Mouse (Mus musculus) megakaryocyte progenitor cell, adult 5-6 weeks (primary cell): ENCODE results near the gene Sema6c. TPM values are rescaled to one million over a fixed set of nuclear protein-coding genes. Genes with fewer than 3 reads are reported as not detected.

Experiments
- total RNA-seq, 2 experiments: library from RNA; stranded (forward) in 1 of 2; stranded (reverse) in 1 of 2; fragments of 157-497, 149-512 nt in 1 of 2; fragments of 200-1000 nt in 1 of 2; gene quantifications; 2 replicates each; pipeline versions ENCODE4 v1.2.3 to v1.2.4; 2015 to 2017

Sema6c gene
- total RNA-seq, 2 experiments from 2014 or later: 0.05 TPM; not detected in 1

Other genes with a start within 250 kb of the Sema6c start
- 27.3 and 28.8 TPM in 2 replicates for gene Selenbp1, start 227.4 kb upstream of the Sema6c start, total RNA-seq (2015)
- 28.2 and 38.5 TPM in 2 replicates for gene Selenbp1, start 227.4 kb upstream of the Sema6c start, total RNA-seq (2017)
- gene Rfx5, start 206.4 kb upstream of the Sema6c start, total RNA-seq (2015): 18.0 and 20.3 TPM in 2 replicates
- 16.2 and 20.3 TPM in 2 replicates for gene Rfx5, start 206.4 kb upstream of the Sema6c start, total RNA-seq (2017)
- 21.2 and 23.5 TPM in 2 replicates for gene Pi4kb, start 185.7 kb upstream of the Sema6c start, total RNA-seq (2015)
- gene Pi4kb, start 185.7 kb upstream of the Sema6c start, total RNA-seq (2017): 24.0 and 24.5 TPM in 2 replicates
- gene Zfp687, start 145.0 kb upstream of the Sema6c start, total RNA-seq (2015): 15.8 and 21.5 TPM in 2 replicates
- 19.6 and 21.3 TPM in 2 replicates for gene Zfp687, start 145.0 kb upstream of the Sema6c start, total RNA-seq (2017)
- 91.5 and 116 TPM in 2 replicates for gene Psmd4, start 117.8 kb upstream of the Sema6c start, total RNA-seq (2015)
- gene Psmd4, start 117.8 kb upstream of the Sema6c start, total RNA-seq (2017): 233 and 245 TPM in 2 replicates
- 16.3 and 21.0 TPM in 2 replicates for gene Pip5k1a, start 53.5 kb upstream of the Sema6c start, total RNA-seq (2015)
- 15.5 and 21.8 TPM in 2 replicates for gene Pip5k1a, start 53.5 kb upstream of the Sema6c start, total RNA-seq (2017)
- 40.4 and 47.6 TPM in 2 replicates for gene Vps72, start 49.4 kb upstream of the Sema6c start, total RNA-seq (2015)
- 97.9 and 124 TPM in 2 replicates for gene Vps72, start 49.4 kb upstream of the Sema6c start, total RNA-seq (2017)
- 1.1 and 2.6 TPM in 2 replicates for gene Tmod4, start 36.0 kb upstream of the Sema6c start, total RNA-seq (2015)
- gene Tmod4, start 36.0 kb upstream of the Sema6c start, total RNA-seq (2017): 2.3 and 2.5 TPM in 2 replicates
- 43.4 and 45.8 TPM in 2 replicates for gene Scnm1, start 26.4 kb upstream of the Sema6c start, total RNA-seq (2015)
- gene Scnm1, start 26.4 kb upstream of the Sema6c start, total RNA-seq (2017): 66.0 and 85.7 TPM in 2 replicates
- 3.1 and 3.6 TPM in 2 replicates for gene Lysmd1, start 26.4 kb upstream of the Sema6c start, total RNA-seq (2015)
- 3.8 and 4.3 TPM in 2 replicates for gene Lysmd1, start 26.4 kb upstream of the Sema6c start, total RNA-seq (2017)
- 17.9 and 18.7 TPM in 2 replicates for gene Tnfaip8l2, start 18.1 kb upstream of the Sema6c start, total RNA-seq (2015)
- gene Tnfaip8l2, start 18.1 kb upstream of the Sema6c start, total RNA-seq (2017): 17.8 and 25.1 TPM in 2 replicates
- gene Gabpb2, start 57.5 kb downstream of the Sema6c start, total RNA-seq (2015): 28.5 and 29.3 TPM in 2 replicates
- gene Gabpb2, start 57.5 kb downstream of the Sema6c start, total RNA-seq (2017): 43.1 and 57.7 TPM in 2 replicates
- gene Cdc42se1, start 68.3 kb downstream of the Sema6c start, total RNA-seq (2015): 56.2 and 56.7 TPM in 2 replicates
- gene Cdc42se1, start 68.3 kb downstream of the Sema6c start, total RNA-seq (2017): 52.5 and 60.3 TPM in 2 replicates
- gene Mllt11, start 71.7 kb downstream of the Sema6c start, total RNA-seq (2015): 4.6 and 5.8 TPM in 2 replicates
- 4.9 and 5.5 TPM in 2 replicates for gene Mllt11, start 71.7 kb downstream of the Sema6c start, total RNA-seq (2017)
- 1.0 and 1.4 TPM in 2 replicates for gene Gm128, start 81.1 kb downstream of the Sema6c start, total RNA-seq (2015)
- 0.34 and 0.46 TPM in 2 replicates for gene Gm128, start 81.1 kb downstream of the Sema6c start, total RNA-seq (2017)
- not detected in 2 replicates for gene Bnipl, start 90.7 kb downstream of the Sema6c start, total RNA-seq (2015)
- not detected in 2 replicates for gene Bnipl, start 90.7 kb downstream of the Sema6c start, total RNA-seq (2017)
- gene Mindy1, start 120.9 kb downstream of the Sema6c start, total RNA-seq (2015): 30.9 and 33.2 TPM in 2 replicates
- 22.7 and 23.6 TPM in 2 replicates for gene Mindy1, start 120.9 kb downstream of the Sema6c start, total RNA-seq (2017)
- 14.8 and 15.2 TPM in 2 replicates for gene Prune1, start 121.6 kb downstream of the Sema6c start, total RNA-seq (2015)
- 7.8 and 11.8 TPM in 2 replicates for gene Prune1, start 121.6 kb downstream of the Sema6c start, total RNA-seq (2017)
- gene Anxa9, start 146.7 kb downstream of the Sema6c start, total RNA-seq (2015): 11.2 and 15.9 TPM in 2 replicates
- 5.5 and 7.0 TPM in 2 replicates for gene Anxa9, start 146.7 kb downstream of the Sema6c start, total RNA-seq (2017)
- 193 and 203 TPM in 2 replicates for gene Cers2, start 154.3 kb downstream of the Sema6c start, total RNA-seq (2015)
- 91.3 and 98.4 TPM in 2 replicates for gene Cers2, start 154.3 kb downstream of the Sema6c start, total RNA-seq (2017)
- 37.0 and 37.8 TPM in 2 replicates for gene Setdb1, start 196.7 kb downstream of the Sema6c start, total RNA-seq (2015)
- 31.5 and 34.7 TPM in 2 replicates for gene Setdb1, start 196.7 kb downstream of the Sema6c start, total RNA-seq (2017)
- not detected in 2 replicates for gene 4930558C23Rik, start 242.4 kb downstream of the Sema6c start, total RNA-seq (2015)
- gene 4930558C23Rik, start 242.4 kb downstream of the Sema6c start, total RNA-seq (2017): not detected in 2 replicates